22 mouse cellular contexts compared by ENCODE assay signal in genomic region chr7:50168778-50169177, GRCm38 (mm10).
DNase-seq lines count a peak whose midpoint lies in the region; ATAC-seq lines count a peak whose summit lies in the region.
"Had no signal": no experiment of that assay in that cellular context is flagged by ENCODE, and none has a peak within 500 bp of the region (broad histone marks: within the 10 kb centered on the region; RNA-seq: fewer than 3 reads in every experiment).

No protein-coding gene starts in this region.

- DNase-seq in heart, adult 11 months = peak; percentile 31
- no peak for DNase-seq in heart, postnatal 14 days
- DNase-seq in retina, postnatal 1 day = peak; percentile 7
- DNase-seq in retina, embryonic 14.5 days (ENCODE audit: low spot score) = no peak
- DNase-seq: adrenal gland, adult 2 months; adrenal gland, postnatal 10 days; adrenal gland, postnatal 25 days; cerebellum, adult 11 months; cerebellum, adult 18-20 months; cerebellum, adult 8-10 months; cerebellum, adult 9-11 months; cerebellum, postnatal 14 days; cerebellum, postnatal 36 days; forebrain, postnatal 0 days had no signal

- peak; percentile 42; the same call in 1 of the 2 replicates for ATAC-seq in limb, embryonic 12.5 days (ENCODE audit: insufficient number of reproducible peaks, insufficient read depth, low FRiP score, low TSS enrichment, low read depth)
- ATAC-seq in forebrain, embryonic 15.5 days (replicated peaks) = no peak
- ATAC-seq: forebrain, embryonic 14.5 days; forebrain, postnatal 0 days had no signal

- no peaks in the 10 kb centered on the region for H3K27me3 ChIP-seq in limb, embryonic 12.5 days
- no peaks in the 10 kb centered on the region for H3K27me3 ChIP-seq in forebrain, embryonic 15.5 days
- H3K27me3 ChIP-seq: embryonic facial prominence, embryonic 13.5 days; embryonic facial prominence, embryonic 15.5 days; forebrain, embryonic 12.5 days had no signal

- no peaks in the 10 kb centered on the region for H3K9me3 ChIP-seq in limb, embryonic 12.5 days
- no peaks in the 10 kb centered on the region for H3K9me3 ChIP-seq in forebrain, embryonic 15.5 days
- H3K9me3 ChIP-seq: embryonic facial prominence, embryonic 13.5 days; embryonic facial prominence, embryonic 15.5 days; forebrain, embryonic 10.5 days; forebrain, embryonic 12.5 days had no signal

- intact Hi-C loops in heart, postnatal 14 days (cut with DNase I) = no loop called here

- no peak overlapping the region for H3K4me3 ChIP-seq in limb, embryonic 12.5 days (replicated peaks)
- no peak overlapping the region for H3K4me3 ChIP-seq in forebrain, embryonic 15.5 days
- H3K4me3 ChIP-seq: embryonic facial prominence, embryonic 13.5 days; embryonic facial prominence, embryonic 15.5 days; erythroblast, embryonic 14.5 days; forebrain, embryonic 10.5 days; forebrain, embryonic 12.5 days had no signal

- no peak overlapping the region for H3K27ac ChIP-seq in limb, embryonic 12.5 days
- H3K27ac ChIP-seq in forebrain, embryonic 15.5 days (replicated peaks) = no peak overlapping the region
- H3K27ac ChIP-seq: embryonic facial prominence, embryonic 13.5 days; embryonic facial prominence, embryonic 15.5 days; forebrain, embryonic 10.5 days; forebrain, embryonic 12.5 days had no signal

- no peak overlapping the region for H3K4me2 ChIP-seq in limb, embryonic 12.5 days
- no peak overlapping the region for H3K4me2 ChIP-seq in forebrain, embryonic 15.5 days (replicated peaks)
- H3K4me2 ChIP-seq: embryonic facial prominence, embryonic 13.5 days; embryonic facial prominence, embryonic 15.5 days; forebrain, embryonic 12.5 days had no signal

- H3K4me1 ChIP-seq in limb, embryonic 12.5 days (replicated peaks) = peaks cover 8% of the 10 kb centered on the region
- no peaks in the 10 kb centered on the region for H3K4me1 ChIP-seq in forebrain, embryonic 15.5 days
- H3K4me1 ChIP-seq: embryonic facial prominence, embryonic 13.5 days; embryonic facial prominence, embryonic 15.5 days; forebrain, embryonic 10.5 days; forebrain, embryonic 12.5 days had no signal

- H3K36me3 ChIP-seq in limb, embryonic 12.5 days = no peaks in the 10 kb centered on the region
- no peaks in the 10 kb centered on the region for H3K36me3 ChIP-seq in forebrain, embryonic 15.5 days
- H3K36me3 ChIP-seq: embryonic facial prominence, embryonic 13.5 days; embryonic facial prominence, embryonic 15.5 days; forebrain, embryonic 10.5 days; forebrain, embryonic 12.5 days had no signal

- no peak overlapping the region for H3K9ac ChIP-seq in limb, embryonic 12.5 days (replicated peaks)
- H3K9ac ChIP-seq in forebrain, embryonic 15.5 days (replicated peaks) = no peak overlapping the region
- H3K9ac ChIP-seq: embryonic facial prominence, embryonic 13.5 days; embryonic facial prominence, embryonic 15.5 days; forebrain, embryonic 12.5 days; forebrain, postnatal 0 days had no signal

Comparison
In these comparisons a context has a peak if more than half of its experiments do, and no peak if none do; other contexts are left out.
1. DNase-seq: peak in heart, adult 11 months (single experiment) and retina, postnatal 1 day (single experiment); none in heart, postnatal 14 days (0 of 2) and retina, embryonic 14.5 days (single experiment).